Mouse (Mus musculus) neural tube, embryonic 11.5 days (tissue): ENCODE results near the gene Cachd1. TPM values are rescaled to one million over a fixed set of nuclear protein-coding genes. Genes with fewer than 3 reads are reported as not detected.

Experiments
- ATAC-seq: fragments of 200-750 bp; cut with Nextera tagmentation; 2 replicates; pipeline ENCODE4 v1.8.0; 2017; ENCODE audit warnings: moderate number of reproducible peaks, mild to moderate bottlenecking, moderate TSS enrichment, moderate library complexity; ENCODE audit not compliant: insufficient read depth, low FRiP score, low TSS enrichment
- DNase-seq: peaks from one replicate; pipeline ENCODE4 v3.0.0-alpha.2; 2015; ENCODE audit warnings: low spot score
- H3K27ac ChIP-seq: fragments of 300-500 bp; sonication (generic); 2 replicates; pipeline ENCODE4 v1.5.1; 2014; ENCODE audit warnings: low read depth, mild to moderate bottlenecking, low read length
- H3K27me3 ChIP-seq: fragments of 300-500 bp; sonication (generic); 2 replicates; pipeline ENCODE4 v1.6.1; 2014; ENCODE audit warnings: mild to moderate bottlenecking, low read length, mixed read lengths; ENCODE audit not compliant: control insufficient read depth, insufficient read depth
- H3K36me3 ChIP-seq: fragments of 300-500 bp; sonication (generic); 2 replicates; pipeline ENCODE4 v1.6.1; 2014; ENCODE audit warnings: mild to moderate bottlenecking, low read length, moderate library complexity, mixed read lengths; ENCODE audit not compliant: control insufficient read depth, insufficient read depth
- H3K4me1 ChIP-seq: fragments of 300-500 bp; sonication (generic); 2 replicates; pipeline ENCODE4 v1.6.1; 2014; ENCODE audit warnings: low read length, mixed read lengths; ENCODE audit not compliant: control insufficient read depth, insufficient read depth
- H3K4me2 ChIP-seq: fragments of 300-500 bp; sonication (generic); 2 replicates; pipeline ENCODE4 v1.6.1; 2014; ENCODE audit warnings: low read depth, mild to moderate bottlenecking, moderate library complexity
- H3K4me3 ChIP-seq: fragments of 300-500 bp; sonication (generic); 2 replicates; pipeline ENCODE4 v1.5.1; 2014; ENCODE audit warnings: low read depth, low read length
- H3K9ac ChIP-seq: fragments of 300-500 bp; sonication (generic); 2 replicates; pipeline ENCODE4 v1.6.1; 2014; ENCODE audit warnings: mild to moderate bottlenecking, low read length
- H3K9me3 ChIP-seq: fragments of 300-500 bp; sonication (generic); 2 replicates; pipeline ENCODE4 v1.6.1; 2016; ENCODE audit warnings: low read length; ENCODE audit not compliant: control insufficient read depth
- WGBS: fragments of 180-500 bp; shearing (Covaris S2); extraction: QIAGEN DNeasy Blood & Tissue Kit; methylation state at CpG from one replicate; pipeline ENCODE4 v1.1.7; 2014; 5-methylcytosine and 5-hydroxymethylcytosine counted together
- polyA plus RNA-seq: library from polyadenylated mRNA; unstranded; fragments of >200 nt; fragmentation: Nextera tagmentation; extraction: Ambion mirVana; gene quantifications from 2 replicates; pipeline ENCODE4 v1.2.1, GENCODE M21; 2014

Gene Cachd1
- polyA plus RNA-seq = 32.6 and 33.3 TPM in 2 replicates

DNA sequence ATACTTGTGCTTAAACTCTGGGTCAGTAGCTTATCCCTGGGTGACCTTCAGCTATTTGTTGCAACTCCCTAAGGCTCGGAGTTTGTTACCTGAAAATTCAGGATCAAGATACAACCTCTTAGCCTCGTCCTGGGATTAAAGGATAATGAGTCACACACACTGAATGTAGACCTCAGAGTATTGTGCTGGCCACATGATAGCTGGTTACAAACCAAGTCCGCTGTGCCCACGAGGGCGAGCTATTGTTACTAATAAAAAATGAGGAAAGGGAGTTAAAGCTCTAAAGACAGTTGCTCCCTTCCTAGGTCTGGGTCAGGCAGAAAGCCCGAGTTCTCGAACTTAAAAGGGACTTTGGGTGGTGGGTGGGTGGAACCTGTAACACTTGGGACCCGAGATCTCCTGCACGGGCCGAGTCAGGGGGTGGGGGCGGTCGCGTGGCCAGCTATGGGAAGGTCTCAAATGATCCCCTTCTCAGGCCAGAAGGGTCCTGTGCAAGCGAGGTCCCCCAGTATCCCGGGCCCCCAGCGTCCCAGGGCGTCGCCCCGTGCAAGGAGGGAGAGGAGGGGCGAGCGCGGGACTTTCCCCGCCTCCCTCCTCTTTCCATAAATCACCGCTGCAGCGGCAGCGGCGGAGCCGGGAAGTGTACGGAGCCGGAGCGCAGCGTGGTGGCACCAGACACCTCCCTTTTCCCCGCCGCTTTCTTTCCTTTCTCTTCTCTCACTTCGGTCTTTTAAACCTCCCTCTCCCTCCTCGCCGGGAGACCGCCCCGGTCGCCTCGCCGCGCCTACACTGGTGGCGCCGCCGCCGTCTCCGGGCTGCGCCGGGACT, at the start of gene Cachd1:
Gene Cachd1, plus strand, starts transcription at position 633 of the 828 bp plus-strand sequence.
- WGBS = under 1% methylated on average over 43 of the region's 50 CpGs
- ATAC-seq (peak; percentile 67), DNase-seq (peak; percentile 86)
- peak within 1 kb of the TSS; percentile 48 for H3K4me2 ChIP-seq
- H3K4me1 ChIP-seq = peaks cover 17% of the 10 kb centered on the region
- H3K36me3 ChIP-seq = no peaks in the 10 kb centered on the region
- no peaks in the 10 kb centered on the region for H3K27me3 ChIP-seq
- peak within 1 kb of the TSS; percentile 96 for H3K4me3 ChIP-seq
- H3K27ac ChIP-seq = peak within 1 kb of the TSS; percentile 96
- H3K9ac ChIP-seq = peak within 1 kb of the TSS; percentile 97
- H3K9me3 ChIP-seq = no peaks in the 10 kb centered on the region

DNA sequence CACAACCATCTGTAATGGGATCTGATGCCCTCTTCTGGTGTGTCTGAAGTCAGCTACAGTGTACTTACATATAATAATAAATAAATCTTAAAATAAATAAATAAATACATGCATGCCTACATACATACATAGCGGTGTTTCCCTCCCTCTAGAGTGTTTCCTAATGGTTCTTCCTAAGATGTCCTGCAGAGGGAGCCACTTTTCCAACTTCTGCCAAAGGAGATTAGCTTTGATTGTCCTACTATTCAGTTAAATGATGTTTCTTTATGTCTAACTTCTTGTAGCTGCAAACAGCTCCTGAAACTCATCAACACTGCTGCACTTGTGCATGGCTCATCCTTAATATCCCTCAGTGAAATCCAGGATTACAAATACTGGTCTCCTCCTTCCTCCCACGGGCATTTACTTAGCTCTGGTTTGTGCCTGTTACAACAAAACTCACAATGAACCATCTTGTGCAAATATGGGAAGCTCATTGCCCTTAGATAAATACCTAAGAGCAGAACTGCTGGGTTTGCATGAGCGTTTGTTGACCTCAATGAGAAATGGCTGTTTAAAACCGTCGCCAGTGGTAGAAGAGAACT, 47.5 kb upstream of the Cachd1 start:
- Histone ChIP-seq H3K36me3 (no peaks in the 10 kb centered on the region), H3K9ac (no peak overlapping the region), H3K4me1 (no peaks in the 10 kb centered on the region), H3K4me2 (no peak overlapping the region), H3K27ac (no peak overlapping the region), H3K4me3 (no peak overlapping the region), H3K27me3 (no peaks in the 10 kb centered on the region), H3K9me3 (no peaks in the 10 kb centered on the region)
- DNase-seq (no peak), ATAC-seq (no peak)
- 76% methylated on average over 5 of the region's 5 CpGs for WGBS

DNA sequence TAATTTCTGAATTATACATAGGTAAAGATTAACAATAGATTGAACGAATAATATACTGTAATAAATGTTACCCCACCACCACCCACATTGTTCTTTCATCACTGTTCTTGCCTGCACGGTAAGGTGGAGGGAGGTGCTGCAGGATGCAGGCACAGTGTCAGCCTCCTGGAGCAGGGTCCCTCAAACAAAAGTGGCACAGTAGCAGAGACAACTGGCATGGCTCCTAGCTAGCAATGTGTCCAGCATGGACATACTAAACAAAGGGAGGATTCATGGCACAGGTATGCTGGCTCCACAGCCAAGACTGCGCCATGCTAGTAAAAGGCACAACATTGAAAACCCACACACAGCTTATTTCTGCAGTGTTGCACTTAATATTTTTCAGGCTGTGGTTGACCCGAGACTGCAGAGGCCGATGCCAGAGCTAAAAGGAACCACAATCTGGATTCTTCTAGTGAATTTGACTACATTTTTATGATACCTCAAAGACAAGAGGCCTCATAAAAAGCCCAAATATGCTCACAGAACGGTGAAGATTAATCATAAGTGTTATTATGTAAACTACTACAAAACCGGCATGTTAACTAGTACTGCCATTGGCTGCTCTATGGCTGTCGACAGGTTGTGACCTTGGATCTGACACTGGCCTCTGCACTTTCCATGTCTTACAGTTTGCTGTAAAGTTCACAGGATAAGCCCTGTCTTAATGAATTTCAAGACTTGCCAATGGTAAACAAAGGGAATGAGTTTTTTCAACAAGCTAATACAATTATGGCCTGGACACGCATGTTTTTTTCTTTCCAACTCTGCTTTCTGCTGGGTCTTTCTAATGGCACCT, 41.2 kb upstream of the Cachd1 start:
- no peak overlapping the region for H3K27ac ChIP-seq
- H3K36me3 ChIP-seq = no peaks in the 10 kb centered on the region
- DNase-seq (no peak), ATAC-seq (no peak)
- 85% methylated on average over 9 of the region's 9 CpGs for WGBS
- H3K4me3 ChIP-seq = no peak overlapping the region
- no peak overlapping the region for H3K9ac ChIP-seq
- H3K4me1 ChIP-seq = no peaks in the 10 kb centered on the region
- no peaks in the 10 kb centered on the region for H3K9me3 ChIP-seq
- H3K4me2 ChIP-seq = no peak overlapping the region
- no peaks in the 10 kb centered on the region for H3K27me3 ChIP-seq

DNA sequence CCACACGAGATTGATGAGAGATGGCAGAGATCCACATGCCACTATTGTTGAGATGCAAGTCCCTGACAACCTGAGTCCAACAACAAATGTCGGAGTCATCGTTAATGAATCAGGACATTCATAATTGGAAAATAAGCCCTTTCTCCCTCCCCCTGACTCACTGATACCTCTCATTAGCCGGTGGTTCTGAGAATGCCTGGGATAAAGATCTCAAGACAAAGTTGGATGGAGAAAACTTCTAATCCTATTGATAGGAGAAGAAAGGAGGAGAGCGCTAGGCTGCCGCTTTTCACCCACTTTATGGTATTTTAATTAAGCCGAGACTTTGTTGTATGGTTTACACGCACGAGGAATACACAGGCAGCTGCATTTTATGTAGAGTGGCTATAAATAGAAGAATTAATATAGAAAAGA, 40.5 kb upstream of the Cachd1 start:
- no peaks in the 10 kb centered on the region for H3K36me3 ChIP-seq
- no peaks in the 10 kb centered on the region for H3K27me3 ChIP-seq
- ATAC-seq = no peak
- H3K27ac ChIP-seq = no peak overlapping the region
- H3K4me2 ChIP-seq = no peak overlapping the region
- H3K4me3 ChIP-seq = no peak overlapping the region
- 85% methylated on average over 9 of the region's 9 CpGs for WGBS
- DNase-seq = no peak
- no peaks in the 10 kb centered on the region for H3K9me3 ChIP-seq
- H3K4me1 ChIP-seq = no peaks in the 10 kb centered on the region
- H3K9ac ChIP-seq = no peak overlapping the region

DNA sequence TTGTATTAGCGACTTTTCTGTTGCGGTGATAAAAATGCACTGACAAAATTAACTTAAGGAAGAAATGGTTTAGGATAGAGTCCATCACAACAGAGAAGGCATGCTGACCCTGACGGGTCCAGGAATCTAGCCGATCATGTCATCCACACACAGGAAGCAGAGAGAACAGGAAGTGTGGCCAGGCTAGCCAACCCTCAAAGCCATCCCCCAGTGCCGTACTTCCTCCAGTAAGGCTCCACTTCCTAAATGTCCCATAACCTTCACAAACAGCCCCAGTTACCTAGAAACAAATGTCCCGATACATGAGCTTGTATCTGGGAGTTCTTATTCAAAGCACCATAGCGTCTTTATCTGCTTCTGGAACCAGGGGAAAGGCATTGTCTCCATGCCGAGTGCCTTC, 32.9 kb upstream of the Cachd1 start:
- H3K4me2 ChIP-seq = no peak overlapping the region
- no peak overlapping the region for H3K9ac ChIP-seq
- no peak overlapping the region for H3K4me3 ChIP-seq
- no peaks in the 10 kb centered on the region for H3K9me3 ChIP-seq
- H3K27me3 ChIP-seq = no peaks in the 10 kb centered on the region
- no peak overlapping the region for H3K27ac ChIP-seq
- WGBS = 90% methylated on average over 8 of the region's 8 CpGs
- ATAC-seq (no peak), DNase-seq (no peak)
- H3K4me1 ChIP-seq = no peaks in the 10 kb centered on the region
- H3K36me3 ChIP-seq = no peaks in the 10 kb centered on the region

DNA sequence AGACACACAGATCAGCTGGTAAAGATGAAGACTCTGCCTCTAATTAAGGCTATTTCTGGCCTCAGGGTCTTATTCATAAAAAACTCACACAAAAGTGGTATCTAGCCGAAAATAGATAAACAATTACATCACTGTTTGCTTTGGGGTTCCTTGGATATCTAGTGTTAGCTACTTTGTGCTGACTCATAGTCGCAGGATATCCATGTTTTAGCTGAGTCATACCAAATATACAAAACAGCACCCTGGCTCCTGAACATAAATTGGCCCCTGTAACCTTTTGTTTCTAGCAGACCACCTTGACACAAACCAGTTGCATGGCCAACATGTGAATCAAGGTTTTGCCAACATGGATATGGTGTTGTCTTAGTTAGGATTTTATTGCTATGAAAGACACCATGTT, 24.2 kb upstream of the Cachd1 start:
- Histone ChIP-seq H3K27me3 (no peaks in the 10 kb centered on the region), H3K36me3 (no peaks in the 10 kb centered on the region), H3K4me2 (no peak overlapping the region), H3K4me1 (no peaks in the 10 kb centered on the region), H3K9me3 (no peaks in the 10 kb centered on the region), H3K27ac (no peak overlapping the region), H3K9ac (no peak overlapping the region), H3K4me3 (no peak overlapping the region)
- ATAC-seq = no peak
- WGBS = 83% methylated on average over 2 of the region's 2 CpGs
- no peak for DNase-seq

DNA sequence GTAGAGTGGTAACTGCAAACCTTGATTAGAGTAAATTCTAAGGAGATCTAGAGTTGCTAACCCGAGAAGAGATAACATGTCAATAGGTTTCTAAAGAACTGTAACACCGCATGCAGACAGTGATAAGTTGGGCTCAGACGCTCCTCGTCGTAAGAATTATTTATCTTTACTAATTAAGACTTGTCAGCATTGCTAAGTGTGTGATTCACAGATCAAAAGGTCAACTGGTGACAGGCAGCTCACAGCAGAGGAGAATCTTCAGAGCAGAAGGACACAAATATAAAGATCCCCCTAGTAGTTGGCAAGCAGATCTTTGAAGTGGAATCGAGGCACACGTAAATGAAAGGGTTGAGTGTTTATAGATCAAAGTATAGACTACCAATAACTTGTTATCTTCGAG, 20.8 kb upstream of the Cachd1 start:
- no peak overlapping the region for H3K27ac ChIP-seq
- no peak overlapping the region for H3K4me2 ChIP-seq
- no peak for DNase-seq
- no peaks in the 10 kb centered on the region for H3K9me3 ChIP-seq
- no peaks in the 10 kb centered on the region for H3K36me3 ChIP-seq
- H3K9ac ChIP-seq = no peak overlapping the region
- no peaks in the 10 kb centered on the region for H3K4me1 ChIP-seq
- ATAC-seq = no peak
- H3K27me3 ChIP-seq = no peaks in the 10 kb centered on the region
- H3K4me3 ChIP-seq = no peak overlapping the region
- WGBS = 80% methylated on average over 8 of the region's 8 CpGs

DNA sequence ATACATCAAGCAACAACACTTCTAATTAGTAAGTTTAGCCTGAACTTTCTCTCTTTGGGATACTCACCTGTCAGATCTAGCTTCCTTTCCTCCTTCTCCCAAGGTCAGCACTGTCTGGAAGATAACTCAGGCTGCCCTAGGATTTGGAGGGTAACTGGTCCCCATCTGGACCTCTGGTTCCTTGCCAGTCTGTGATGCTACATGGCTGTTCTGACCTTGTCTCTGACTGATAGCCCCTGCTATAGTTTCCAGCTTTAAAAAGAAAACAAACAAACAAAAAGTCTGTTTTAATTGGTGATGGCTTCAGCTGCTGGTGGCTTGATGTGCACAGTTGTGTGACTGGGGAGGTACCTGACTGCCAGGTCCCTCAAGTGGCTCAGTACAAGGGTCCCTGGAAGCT, 20.0 kb upstream of the Cachd1 start:
- Histone ChIP-seq H3K4me3 (no peak overlapping the region), H3K4me2 (no peak overlapping the region), H3K27ac (no peak overlapping the region), H3K9me3 (no peaks in the 10 kb centered on the region), H3K36me3 (no peaks in the 10 kb centered on the region), H3K9ac (no peak overlapping the region), H3K4me1 (no peaks in the 10 kb centered on the region), H3K27me3 (no peaks in the 10 kb centered on the region)
- ATAC-seq (no peak), DNase-seq (no peak)
